Mouse (Mus musculus) kidney, adult 2 months (tissue): ENCODE data around the gene Sema7a. TPM values are rescaled to one million over a fixed set of nuclear protein-coding genes. Genes with fewer than 3 reads are reported as not detected.
A peak's percentile ranks its signal among the peaks of the same experiment; 100 is the strongest.

ENCODE experiments used
- DNase-seq: peaks from one replicate; pipeline ENCODE4 v3.0.0; 2021
- H3K27ac ChIP-seq: fragments of 200-500 bp; 2 replicates; pipeline ENCODE4 v1.5.1; 2012; ENCODE audit warnings: low read depth, low read length, control low read depth, inconsistent platforms; ENCODE audit not compliant: insufficient read depth
- H3K27me3 ChIP-seq: fragments of 200-500 bp; replicated peaks from 2 replicates; pipeline ENCODE4 v1.6.1; 2012; ENCODE audit warnings: mild to moderate bottlenecking, moderate library complexity, low read length, inconsistent platforms; ENCODE audit not compliant: control insufficient read depth, insufficient read depth
- H3K36me3 ChIP-seq: fragments of 200-500 bp; 2 replicates; pipeline ENCODE4 v1.6.1; 2012; ENCODE audit warnings: mild to moderate bottlenecking, moderate library complexity, low read length, inconsistent platforms; ENCODE audit not compliant: control insufficient read depth, insufficient read depth
- H3K4me1 ChIP-seq: fragments of 200-500 bp; 2 replicates; pipeline ENCODE4 v1.6.1; 2011; ENCODE audit warnings: low read length; ENCODE audit not compliant: control insufficient read depth, insufficient read depth
- H3K4me3 ChIP-seq: fragments of 200-500 bp; 2 replicates; pipeline ENCODE4 v1.5.1; 2011; ENCODE audit warnings: mild to moderate bottlenecking, low read depth, low read length, control low read depth; ENCODE audit not compliant: insufficient read depth
- CTCF ChIP-seq: fragments of 200-500 bp; conservative IDR thresholded peaks from 2 replicates; pipeline ENCODE4 v1.5.1; 2011; ENCODE audit warnings: low read depth, mild to moderate bottlenecking, control low read depth, low read length, moderate library complexity, mixed read lengths; ENCODE audit not compliant: insufficient read depth, insufficient read length
- POLR2A ChIP-seq: fragments of 200-500 bp; IDR thresholded peaks from one replicate; pipeline ENCODE4 v1.6.1; 2011; ENCODE audit warnings: low read depth, low read length, control low read depth
- WGBS: fragments of 180-500 bp; shearing (Covaris S2); methylation state at CpG from one replicate; pipeline ENCODE4 v1.1.7; 2018; 5-methylcytosine and 5-hydroxymethylcytosine counted together
- polyA plus RNA-seq: library from polyadenylated mRNA; depleted of rRNA; stranded (reverse); fragments of >200 nt; gene quantifications from 2 replicates; pipeline ENCODE4 v1.2.3, GENCODE M21; 2012

The Sema7a gene
- polyA plus RNA-seq, 1 experiment = 9.6 TPM

- H3K4me1 ChIP-seq = no peaks in the 10 kb centered on the region
- no peak overlapping the region for H3K27ac ChIP-seq
- no peaks in the 10 kb centered on the region for H3K27me3 ChIP-seq
- no peak for DNase-seq
- no peaks in the 10 kb centered on the region for H3K36me3 ChIP-seq
- TF ChIP-seq CTCF (no peak), POLR2A (no peak)
- 78% methylated on average over 7 of the region's 7 CpGs for WGBS
- H3K4me3 ChIP-seq = no peak overlapping the region
Measured at GRCm38 (mm10) chr9:57948333-57948931, 8.5 kb downstream of the Sema7a start.

GRCm38 (mm10) chr9:57949102-57949704 lies 9.3 kb downstream of the Sema7a start:
- Histone ChIP-seq H3K4me3 (no peak overlapping the region), H3K36me3 (no peaks in the 10 kb centered on the region), H3K27ac (no peak overlapping the region), H3K4me1 (no peaks in the 10 kb centered on the region), H3K27me3 (no peaks in the 10 kb centered on the region)
- no peak for DNase-seq
- 76% methylated on average over 8 of the region's 8 CpGs for WGBS
- TF ChIP-seq POLR2A (no peak), CTCF (no peak)

GRCm38 (mm10) chr9:57949879-57950278 lies 10.0 kb downstream of the Sema7a start:
- H3K4me1 ChIP-seq = no peaks in the 10 kb centered on the region
- no peak overlapping the region for H3K4me3 ChIP-seq
- no peak for DNase-seq
- 0 out of 2 replicates have a peak overlapping the region, but pooled peaks have one; percentile 19 for H3K27ac ChIP-seq
- no peaks in the 10 kb centered on the region for H3K36me3 ChIP-seq
- no peak for TF ChIP-seq POLR2A
- no peak for TF ChIP-seq CTCF
- no peaks in the 10 kb centered on the region for H3K27me3 ChIP-seq
- WGBS = 58% methylated on average over 8 of the region's 8 CpGs

- no peak for DNase-seq
- 0 out of 2 replicates have a peak overlapping the region, but pooled peaks have one; percentile 19 for H3K27ac ChIP-seq
- no peaks in the 10 kb centered on the region for H3K4me1 ChIP-seq
- TF ChIP-seq POLR2A (no peak), CTCF (no peak)
- H3K27me3 ChIP-seq = no peaks in the 10 kb centered on the region
- H3K4me3 ChIP-seq = no peak overlapping the region
- no peaks in the 10 kb centered on the region for H3K36me3 ChIP-seq
- 83% methylated on average over 9 of the region's 9 CpGs for WGBS
Measured at GRCm38 (mm10) chr9:57950519-57950918, 10.6 kb downstream of the Sema7a start.

GRCm38 (mm10) chr9:57951993-57952392 lies 12.1 kb downstream of the Sema7a start:
- Histone ChIP-seq H3K4me3 (no peak overlapping the region), H3K27ac (no peak overlapping the region), H3K36me3 (no peaks in the 10 kb centered on the region), H3K4me1 (no peaks in the 10 kb centered on the region), H3K27me3 (no peaks in the 10 kb centered on the region)
- TF ChIP-seq CTCF = no peak
- 74% methylated on average over 6 of the region's 6 CpGs for WGBS
- DNase-seq = no peak

GRCm38 (mm10) chr9:57954962-57955744 lies 15.2 kb downstream of the Sema7a start:
- DNase-seq = no peak
- no peaks in the 10 kb centered on the region for H3K4me1 ChIP-seq
- no peak overlapping the region for H3K4me3 ChIP-seq
- H3K27me3 ChIP-seq = no peaks in the 10 kb centered on the region
- WGBS = 88% methylated on average over 12 of the region's 12 CpGs
- no peaks in the 10 kb centered on the region for H3K36me3 ChIP-seq
- H3K27ac ChIP-seq = no peak overlapping the region
- TF ChIP-seq CTCF (no peak), POLR2A (no peak)

GRCm38 (mm10) chr9:57955764-57956163 lies 15.9 kb downstream of the Sema7a start:
- Histone ChIP-seq H3K4me1 (no peaks in the 10 kb centered on the region), H3K27ac (no peak overlapping the region), H3K4me3 (no peak overlapping the region), H3K36me3 (no peaks in the 10 kb centered on the region), H3K27me3 (no peaks in the 10 kb centered on the region)
- DNase-seq = no peak
- no peak for TF ChIP-seq CTCF
- no peak for TF ChIP-seq POLR2A
- WGBS = 91% methylated on average over 6 of the region's 6 CpGs
